Mouse (Mus musculus) liver, embryonic 12.5 days (tissue): Measurements from ENCODE around the gene Ktn1. TPM values are rescaled to one million over a fixed set of nuclear protein-coding genes. Genes with fewer than 3 reads are reported as not detected.

Experiments
- ATAC-seq: fragments of 200-750 bp; cut with Nextera tagmentation; 2 replicates; pipeline ENCODE4 v1.8.0; 2017; ENCODE audit warnings: moderate number of reproducible peaks, mild to moderate bottlenecking, moderate library complexity
- H3K27ac ChIP-seq: fragments of 300-500 bp; sonication (generic); 2 replicates; pipeline ENCODE4 v1.5.1; 2016; ENCODE audit warnings: mild to moderate bottlenecking
- H3K27me3 ChIP-seq: fragments of 300-500 bp; sonication (generic); replicated peaks from 2 replicates; pipeline ENCODE4 v1.6.1; 2016; ENCODE audit warnings: mild to moderate bottlenecking, moderate library complexity
- H3K36me3 ChIP-seq: fragments of 300-500 bp; sonication (generic); 2 replicates; pipeline ENCODE4 v1.6.1; 2016; ENCODE audit warnings: mild to moderate bottlenecking, moderate library complexity
- H3K4me1 ChIP-seq: fragments of 300-500 bp; sonication (generic); 2 replicates; pipeline ENCODE4 v1.6.1; 2016
- H3K4me2 ChIP-seq: fragments of 300-500 bp; sonication (generic); 2 replicates; pipeline ENCODE4 v1.6.1; 2016; ENCODE audit warnings: mild to moderate bottlenecking, moderate library complexity
- H3K4me3 ChIP-seq: fragments of 300-500 bp; sonication (generic); 2 replicates; pipeline ENCODE4 v1.5.1; 2016; ENCODE audit warnings: mild to moderate bottlenecking, moderate library complexity
- H3K9ac ChIP-seq: fragments of 300-500 bp; sonication (generic); 2 replicates; pipeline ENCODE4 v1.6.1; 2016; ENCODE audit warnings: mild to moderate bottlenecking, moderate library complexity
- H3K9me3 ChIP-seq: fragments of 300-500 bp; sonication (generic); replicated peaks from 2 replicates; pipeline ENCODE4 v1.6.1; 2016; ENCODE audit warnings: mild to moderate bottlenecking, moderate library complexity
- WGBS: fragments of 180-500 bp; shearing (Covaris S2); methylation state at CpG from one replicate; pipeline ENCODE4 v1.1.7; 2016; ENCODE audit not compliant: insufficient replicate concordance; 5-methylcytosine and 5-hydroxymethylcytosine counted together
- polyA plus RNA-seq: library from polyadenylated mRNA; unstranded; fragments of >200 nt; fragmentation: Nextera tagmentation; extraction: Ambion mirVana; gene quantifications from 2 replicates; pipeline ENCODE4 v1.2.1, GENCODE M21; 2016

Gene Ktn1
- polyA plus RNA-seq, 1 experiment from 2014 or later: 23.4 TPM

DNA sequence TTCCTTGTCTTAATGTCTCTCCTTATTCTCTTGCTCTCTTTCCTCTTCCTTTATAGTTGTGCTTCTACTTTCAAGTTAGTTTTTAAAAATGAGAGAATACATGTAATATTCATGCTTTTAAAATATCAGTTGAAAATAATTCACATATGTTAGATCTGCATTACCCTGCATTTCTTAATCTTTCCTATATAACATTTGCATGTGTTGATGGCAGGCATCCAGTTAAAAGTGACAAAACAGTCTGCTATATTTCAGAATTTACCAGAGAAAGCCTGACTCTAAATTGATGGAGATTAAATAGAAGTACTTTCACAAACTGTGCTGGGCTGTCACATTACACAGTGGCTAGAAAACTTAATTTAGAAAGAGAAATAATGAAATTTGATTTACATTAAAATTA is 19.8 kb downstream of the Ktn1 start:
- Histone ChIP-seq H3K27me3 (no peaks in the 10 kb centered on the region), H3K4me1 (no peaks in the 10 kb centered on the region), H3K4me2 (no peak overlapping the region), H3K4me3 (no peak overlapping the region), H3K27ac (no peak overlapping the region), H3K9me3 (no peaks in the 10 kb centered on the region), H3K9ac (no peak overlapping the region), H3K36me3 (peaks cover 47% of the 10 kb centered on the region)
- no peak for ATAC-seq

DNA sequence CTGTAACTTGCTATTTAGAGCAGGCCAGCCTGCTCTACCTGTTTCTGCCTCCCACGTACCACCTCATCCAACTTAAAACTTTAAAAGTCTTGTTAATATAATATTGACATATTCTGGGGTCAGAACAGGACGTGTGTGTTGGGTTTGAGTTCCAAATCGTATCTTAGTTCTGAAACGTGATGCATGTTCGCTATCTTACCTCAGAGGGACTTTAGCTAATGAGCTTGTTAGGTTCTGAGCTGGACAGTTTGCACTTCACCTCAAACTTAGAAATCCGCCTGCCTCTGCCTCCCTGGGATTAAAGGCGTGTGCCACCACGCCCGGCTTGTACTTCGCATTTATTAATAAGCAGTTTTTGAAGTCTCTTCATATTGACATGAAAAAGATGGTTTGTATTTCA is 34.6 kb downstream of the Ktn1 start:
- no peaks in the 10 kb centered on the region for H3K4me1 ChIP-seq
- H3K4me2 ChIP-seq: no peak overlapping the region
- no peaks in the 10 kb centered on the region for H3K27me3 ChIP-seq
- H3K9me3 ChIP-seq: no peaks in the 10 kb centered on the region
- H3K36me3 ChIP-seq: peaks cover 85% of the 10 kb centered on the region
- H3K9ac ChIP-seq: no peak overlapping the region
- H3K4me3 ChIP-seq: no peak overlapping the region
- ATAC-seq: no peak
- H3K27ac ChIP-seq: no peak overlapping the region
- 87% methylated on average over 10 of the region's 10 CpGs for WGBS

DNA sequence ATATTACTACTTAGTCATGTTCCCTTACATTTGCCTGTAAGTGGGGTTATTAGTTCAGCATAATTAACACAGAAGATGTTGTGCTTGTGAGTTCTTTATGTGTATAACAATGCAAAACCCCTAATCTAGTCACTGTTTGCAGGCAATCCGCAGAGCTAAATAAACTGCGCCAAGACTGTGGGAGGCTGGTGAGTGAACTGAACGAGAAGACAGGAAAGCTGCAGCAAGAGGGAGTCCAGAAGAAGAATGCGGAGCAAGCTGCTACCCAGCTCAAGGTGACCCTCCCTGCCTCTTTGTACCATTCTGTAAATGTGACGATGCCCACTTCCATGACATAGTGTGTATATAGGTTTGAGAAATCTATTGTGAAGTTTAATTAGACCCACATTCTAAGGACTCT is 36.3 kb downstream of the Ktn1 start:
- Histone ChIP-seq H3K27me3 (no peaks in the 10 kb centered on the region), H3K36me3 (peaks cover 82% of the 10 kb centered on the region), H3K9me3 (no peaks in the 10 kb centered on the region), H3K9ac (no peak overlapping the region), H3K4me1 (no peaks in the 10 kb centered on the region), H3K4me3 (no peak overlapping the region), H3K27ac (no peak overlapping the region), H3K4me2 (no peak overlapping the region)
- ATAC-seq: no peak
- WGBS: 88% methylated on average over 5 of the region's 5 CpGs

DNA sequence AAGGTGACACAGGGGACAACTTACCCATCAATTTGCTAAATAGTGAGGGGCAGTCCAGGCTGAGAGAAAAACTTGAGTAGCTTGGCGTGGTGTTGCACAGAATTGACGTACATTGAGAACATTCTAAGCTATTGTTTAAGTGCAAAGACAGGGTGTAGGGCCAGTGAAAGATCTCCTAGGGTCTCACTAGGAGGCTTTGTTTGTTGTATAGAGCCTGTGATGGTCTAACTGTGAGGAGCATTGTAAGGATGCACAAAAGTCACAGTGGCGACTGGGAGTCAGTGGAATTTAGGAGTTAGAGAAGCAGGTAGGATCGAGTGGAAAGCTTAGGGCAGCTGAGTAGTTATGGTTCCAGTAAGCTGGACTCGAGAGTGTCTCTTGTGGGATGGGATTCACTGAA is 50.9 kb downstream of the Ktn1 start:
- H3K4me1 ChIP-seq: no peaks in the 10 kb centered on the region
- H3K9ac ChIP-seq: no peak overlapping the region
- 80% methylated on average over 5 of the region's 5 CpGs for WGBS

DNA sequence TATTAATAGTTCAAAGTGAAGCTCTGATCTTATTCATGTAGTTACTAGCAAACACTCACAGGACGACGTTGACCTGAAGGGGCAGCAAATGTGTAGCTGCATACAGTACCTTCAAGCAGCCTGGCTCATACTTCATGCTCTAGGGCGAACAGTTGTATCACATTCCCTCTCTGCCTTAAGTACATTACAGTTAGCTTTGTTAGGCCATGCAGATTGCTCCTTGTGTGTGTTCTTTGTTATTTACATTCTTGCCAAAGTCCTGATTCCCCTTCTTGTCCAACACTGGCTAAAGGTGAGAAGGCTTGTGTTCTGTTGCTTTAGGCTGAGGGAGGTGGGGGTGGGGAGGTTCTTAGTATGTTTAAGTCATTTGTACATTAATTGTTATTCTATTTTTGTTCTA is 61.3 kb downstream of the Ktn1 start:
- no peak overlapping the region for H3K4me3 ChIP-seq
- no peak for ATAC-seq
- WGBS: 93% methylated on average over 3 of the region's 3 CpGs
- no peaks in the 10 kb centered on the region for H3K27me3 ChIP-seq
- H3K4me2 ChIP-seq: no peak overlapping the region
- peaks cover 68% of the 10 kb centered on the region for H3K36me3 ChIP-seq
- H3K27ac ChIP-seq: no peak overlapping the region
- H3K9ac ChIP-seq: no peak overlapping the region
- H3K9me3 ChIP-seq: no peaks in the 10 kb centered on the region
- no peaks in the 10 kb centered on the region for H3K4me1 ChIP-seq

More for the DNA sequence above, 50.9 kb downstream of the Ktn1 start:
- Histone ChIP-seq H3K4me3 (no peak overlapping the region), H3K9me3 (no peaks in the 10 kb centered on the region), H3K36me3 (peaks cover 49% of the 10 kb centered on the region), H3K27me3 (no peaks in the 10 kb centered on the region), H3K27ac (no peak overlapping the region), H3K4me2 (no peak overlapping the region)
- no peak for ATAC-seq

DNA sequence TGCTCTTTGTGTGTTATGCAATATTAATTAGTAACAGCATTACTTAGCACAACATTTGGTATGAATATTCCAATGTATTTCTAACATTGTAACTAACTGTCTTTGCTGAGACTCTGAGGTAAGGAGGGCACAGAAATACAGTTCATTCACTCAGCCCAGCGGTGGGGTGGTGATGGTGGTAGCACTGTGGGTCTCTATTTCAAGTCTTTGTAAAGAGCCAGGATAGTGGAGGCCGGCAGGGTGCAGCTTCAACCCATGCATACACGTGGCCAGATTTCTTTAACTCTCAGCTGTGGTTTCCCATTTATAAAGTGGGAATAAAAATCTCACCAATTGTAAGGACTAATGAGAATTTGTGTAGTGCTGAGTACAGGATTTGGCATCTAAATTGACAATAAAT is 67.5 kb downstream of the Ktn1 start:
- Histone ChIP-seq H3K4me2 (no peak overlapping the region), H3K36me3 (peaks cover 41% of the 10 kb centered on the region), H3K4me1 (no peaks in the 10 kb centered on the region), H3K9ac (no peak overlapping the region), H3K4me3 (no peak overlapping the region), H3K27ac (no peak overlapping the region), H3K27me3 (no peaks in the 10 kb centered on the region), H3K9me3 (no peaks in the 10 kb centered on the region)
- WGBS: 72% methylated on average over 3 of the region's 3 CpGs
- no peak for ATAC-seq

DNA sequence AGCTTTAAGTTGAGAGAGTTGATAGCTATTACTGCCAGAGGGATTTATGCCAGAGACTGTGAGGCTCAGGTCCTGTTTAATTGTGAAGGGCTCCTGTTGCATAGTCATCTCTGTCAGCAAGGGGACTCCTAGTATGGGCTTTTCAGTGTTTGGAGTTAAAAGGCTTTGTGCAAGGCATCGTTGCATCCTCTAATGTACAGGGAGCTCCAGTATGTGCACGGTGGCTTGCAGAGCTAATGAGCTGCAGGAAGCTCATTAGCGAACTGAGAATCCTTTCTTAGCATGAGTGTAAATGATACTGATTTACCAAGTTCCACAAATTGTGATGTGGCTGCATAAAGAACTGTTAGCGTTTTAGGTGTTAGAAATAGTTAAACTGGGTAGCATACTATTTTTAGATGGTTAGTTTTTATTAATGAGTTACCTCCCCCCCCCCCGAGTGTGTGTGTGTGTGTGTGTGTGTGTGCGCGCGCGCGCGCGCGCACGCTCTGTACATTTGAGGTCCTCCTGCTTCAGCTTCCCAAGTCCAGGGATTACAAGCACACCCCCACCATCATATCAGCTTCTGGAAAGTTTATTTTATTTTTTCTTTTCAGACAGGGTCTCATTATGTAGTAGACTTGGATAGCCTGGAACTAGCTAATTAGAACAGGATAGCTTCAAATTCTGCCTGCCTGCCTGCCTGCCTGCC is 69.8 kb downstream of the Ktn1 start:
- no peak overlapping the region for H3K27ac ChIP-seq
- H3K9me3 ChIP-seq: no peaks in the 10 kb centered on the region
- no peak for ATAC-seq
- H3K4me2 ChIP-seq: no peak overlapping the region
- H3K4me3 ChIP-seq: no peak overlapping the region
- H3K4me1 ChIP-seq: no peaks in the 10 kb centered on the region
- 91% methylated on average over 11 of the region's 14 CpGs for WGBS
- no peaks in the 10 kb centered on the region for H3K27me3 ChIP-seq
- no peak overlapping the region for H3K9ac ChIP-seq
- H3K36me3 ChIP-seq: peaks cover 38% of the 10 kb centered on the region

DNA sequence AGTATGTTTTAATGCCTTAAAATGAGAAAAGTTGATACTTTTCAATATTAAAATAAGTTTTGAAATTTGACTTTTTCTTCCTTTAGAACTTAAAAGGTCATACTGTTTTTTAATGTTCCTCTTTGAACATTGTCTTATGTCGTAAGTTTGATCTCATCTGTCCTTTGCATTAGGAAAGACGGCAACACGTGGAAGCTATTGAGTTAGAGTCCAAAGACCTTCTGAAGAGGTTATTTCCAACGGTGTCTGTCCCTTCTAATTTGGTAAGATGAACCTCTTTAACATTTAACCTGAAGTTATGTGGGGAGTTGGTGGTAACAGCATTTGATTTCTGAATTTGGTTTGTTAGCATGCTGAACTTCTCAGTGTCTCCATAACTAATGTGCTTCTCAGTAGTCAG is 71.8 kb downstream of the Ktn1 start:
- H3K9me3 ChIP-seq: no peaks in the 10 kb centered on the region
- peaks cover 46% of the 10 kb centered on the region for H3K36me3 ChIP-seq
- no peak overlapping the region for H3K9ac ChIP-seq
- no peak for ATAC-seq
- no peak overlapping the region for H3K4me3 ChIP-seq
- WGBS: 86% methylated on average over 4 of the region's 4 CpGs
- H3K4me2 ChIP-seq: no peak overlapping the region
- H3K4me1 ChIP-seq: no peaks in the 10 kb centered on the region
- H3K27ac ChIP-seq: no peak overlapping the region
- H3K27me3 ChIP-seq: no peaks in the 10 kb centered on the region

DNA sequence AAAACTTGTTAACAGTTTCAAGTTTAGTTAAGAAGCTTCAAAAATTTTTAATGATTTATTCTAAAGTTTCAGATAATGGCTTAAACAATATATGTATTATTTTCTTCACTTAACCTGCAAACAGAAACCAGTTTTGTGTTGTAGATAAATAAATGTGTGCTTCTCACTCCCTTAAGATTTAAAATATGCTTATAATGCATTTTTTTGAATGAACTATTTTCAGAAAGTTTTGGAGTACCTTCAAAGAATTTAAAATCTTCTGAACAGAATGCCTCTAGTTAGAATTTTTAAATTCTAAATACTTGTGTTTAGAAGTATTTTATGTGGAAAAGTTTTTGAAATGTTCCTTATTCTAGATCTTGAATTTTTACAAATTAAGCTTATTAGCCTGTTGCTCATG is 74.8 kb downstream of the Ktn1 start:
- no peaks in the 10 kb centered on the region for H3K9me3 ChIP-seq
- no peak for ATAC-seq
- H3K27ac ChIP-seq: no peak overlapping the region
- no peak overlapping the region for H3K4me2 ChIP-seq
- no peaks in the 10 kb centered on the region for H3K4me1 ChIP-seq
- H3K4me3 ChIP-seq: no peak overlapping the region
- H3K27me3 ChIP-seq: no peaks in the 10 kb centered on the region
- H3K9ac ChIP-seq: no peak overlapping the region
- H3K36me3 ChIP-seq: peaks cover 61% of the 10 kb centered on the region

DNA sequence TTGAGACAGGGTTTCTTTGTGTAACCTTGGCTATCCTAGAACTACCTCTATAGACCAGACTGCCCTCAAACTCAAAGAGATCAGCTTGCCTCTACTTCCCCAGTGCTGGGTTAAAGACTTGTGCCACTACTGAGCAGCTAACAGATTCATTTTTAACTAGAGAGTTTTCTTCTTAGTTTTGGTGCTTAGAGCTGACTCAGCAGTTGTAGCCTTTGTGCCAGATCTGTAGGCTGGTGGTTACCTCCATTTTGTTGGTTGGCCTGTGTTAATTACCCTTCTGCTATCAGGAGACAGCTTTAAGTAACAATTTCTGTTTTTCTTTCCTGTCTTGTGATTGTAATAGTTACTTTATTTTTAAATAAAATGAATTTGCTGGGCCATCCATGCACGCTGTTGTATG is 80.3 kb downstream of the Ktn1 start:
- no peak for ATAC-seq
- Histone ChIP-seq H3K4me1 (no peaks in the 10 kb centered on the region), H3K36me3 (peaks cover 86% of the 10 kb centered on the region), H3K9me3 (no peaks in the 10 kb centered on the region), H3K4me3 (no peak overlapping the region), H3K9ac (no peak overlapping the region), H3K27ac (no peak overlapping the region), H3K27me3 (no peaks in the 10 kb centered on the region), H3K4me2 (no peak overlapping the region)
- WGBS: 79% methylated on average over 1 of the region's 1 CpGs

DNA sequence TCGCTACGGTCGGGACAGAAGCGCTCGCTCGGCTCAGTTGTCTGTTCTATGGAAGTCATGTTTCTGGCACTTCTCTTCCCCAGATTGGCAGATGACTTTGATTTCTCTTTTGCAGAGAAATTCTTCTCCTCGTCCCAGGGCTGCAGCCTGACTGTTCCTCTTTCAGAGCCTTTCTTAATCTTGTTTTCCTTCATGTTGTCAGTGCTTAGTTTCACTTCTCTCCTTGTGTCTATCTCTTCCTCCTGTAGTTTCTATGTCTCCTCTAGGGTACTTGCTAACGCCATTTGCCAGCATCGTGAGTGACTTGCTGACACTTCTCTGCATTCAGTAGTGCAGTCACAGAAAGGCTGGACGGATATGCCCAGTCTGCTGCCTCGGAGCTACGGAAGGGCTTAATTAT is 87.1 kb downstream of the Ktn1 start:
- Histone ChIP-seq H3K9me3 (no peaks in the 10 kb centered on the region), H3K4me3 (no peak overlapping the region), H3K36me3 (peaks cover 60% of the 10 kb centered on the region), H3K9ac (no peak overlapping the region), H3K4me1 (no peaks in the 10 kb centered on the region; the same call in 1 of the 2 replicates), H3K4me2 (no peak overlapping the region), H3K27ac (no peak overlapping the region), H3K27me3 (no peaks in the 10 kb centered on the region)
- WGBS: 80% methylated on average over 12 of the region's 12 CpGs
- no peak for ATAC-seq

DNA sequence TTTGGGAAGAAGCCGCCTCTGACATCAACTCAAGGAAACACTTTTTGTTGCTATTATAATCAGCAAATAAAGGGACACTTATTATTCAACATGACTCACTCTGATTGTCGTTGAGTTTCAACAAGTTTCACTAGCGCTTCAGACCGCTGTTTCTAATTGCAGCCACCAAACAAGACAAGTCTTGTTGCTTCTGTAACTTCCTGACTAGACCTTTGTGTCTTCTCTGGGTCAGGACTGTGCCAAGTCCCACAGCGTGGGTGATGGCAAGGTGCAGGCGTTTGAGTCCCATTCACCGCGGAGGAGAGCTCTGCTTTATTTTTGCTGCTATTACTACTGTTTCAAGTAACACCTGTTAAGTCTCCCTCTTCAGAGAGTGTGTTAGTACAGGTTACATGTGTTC is 88.2 kb downstream of the Ktn1 start:
- no peak for ATAC-seq
- peaks cover 7% of the 10 kb centered on the region for H3K4me1 ChIP-seq
- H3K4me2 ChIP-seq: no peak overlapping the region
- no peak overlapping the region for H3K9ac ChIP-seq
- no peaks in the 10 kb centered on the region for H3K27me3 ChIP-seq
- H3K27ac ChIP-seq: no peak overlapping the region
- no peaks in the 10 kb centered on the region for H3K9me3 ChIP-seq
- WGBS: 86% methylated on average over 8 of the region's 8 CpGs
- H3K36me3 ChIP-seq: peaks cover 52% of the 10 kb centered on the region
- no peak overlapping the region for H3K4me3 ChIP-seq

DNA sequence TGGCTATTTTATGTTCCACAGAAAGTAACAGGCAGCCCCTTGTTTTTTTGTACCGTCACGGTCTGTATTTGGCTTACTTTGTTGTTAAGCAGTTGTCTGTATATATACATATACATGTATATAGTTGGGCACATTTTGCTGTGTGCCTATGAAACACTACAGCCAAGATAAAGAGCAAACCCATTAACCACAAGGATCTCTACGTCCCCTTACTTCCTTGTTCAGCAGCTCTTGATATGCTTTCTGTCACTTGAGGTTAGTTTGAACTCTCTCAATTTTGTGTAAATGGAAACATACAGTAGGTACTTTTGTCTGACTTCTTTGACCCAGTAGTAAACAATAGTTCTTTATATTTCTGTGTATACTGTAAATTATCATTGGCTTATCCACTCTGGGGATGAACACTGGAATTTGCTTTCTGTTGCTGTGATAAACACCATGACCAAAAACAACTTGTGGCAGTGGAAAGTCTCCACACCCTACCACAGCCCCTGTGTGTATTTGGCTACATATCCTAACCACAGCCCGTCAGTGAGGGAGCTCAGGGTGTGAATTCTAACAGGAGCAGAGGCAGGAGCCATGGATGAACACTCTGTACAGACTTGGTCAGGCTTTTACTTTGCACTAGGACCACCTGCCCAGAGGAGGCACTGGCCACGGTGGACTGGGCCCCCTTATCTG is 92.2 kb downstream of the Ktn1 start:
- H3K4me1 ChIP-seq: peaks cover 7% of the 10 kb centered on the region
- no peak overlapping the region for H3K4me3 ChIP-seq
- H3K9ac ChIP-seq: no peak overlapping the region
- no peaks in the 10 kb centered on the region for H3K27me3 ChIP-seq
- 44% methylated on average over 5 of the region's 5 CpGs for WGBS
- ATAC-seq: no peak
- H3K27ac ChIP-seq: no peak overlapping the region
- H3K36me3 ChIP-seq: peaks cover 25% of the 10 kb centered on the region
- no peak overlapping the region for H3K4me2 ChIP-seq
- no peaks in the 10 kb centered on the region for H3K9me3 ChIP-seq
